Mouse (Mus musculus): ENCODE measurements around the gene Krtap15. TPM values are rescaled to one million over a fixed set of nuclear protein-coding genes. Genes with fewer than 3 reads are reported as not detected.

The Krtap15 gene
- polyA plus RNA-seq, 1 experiment = not detected

GRCm38 (mm10) chr16:88851450-88851849 is 31.4 kb downstream of the Krtap15 start:
- no peak overlapping the region for H3K4me2 ChIP-seq (ENCODE audit: low read depth)
- TF ChIP-seq MYOD1 (IDR thresholded peaks at IDR 0.05; ENCODE audit: control insufficient read depth in 1 of 3, insufficient read length in 2 of 3, low read depth in 2 of 3) (no peak), POLR2AphosphoS2 (IDR thresholded peaks at IDR 0.05; ENCODE audit: insufficient read length, low read depth) (no peak), POLR2A (IDR thresholded peaks at IDR 0.05; ENCODE audit: insufficient read length, low read depth) (no peak), MAX (IDR thresholded peaks at IDR 0.05; ENCODE audit: low read depth) (no peak), CEBPB (IDR thresholded peaks at IDR 0.05; ENCODE audit: insufficient read depth, poor library complexity, severe bottlenecking) (no peak), REST (IDR thresholded peaks at IDR 0.05; ENCODE audit: insufficient read depth, insufficient read length) (no peak), USF1 (IDR thresholded peaks at IDR 0.05; ENCODE audit: low read depth) (no peak), TCF3 (IDR thresholded peaks at IDR 0.05; ENCODE audit: insufficient read length, low read depth) (no peak), MYOG (IDR thresholded peaks at IDR 0.05; ENCODE audit: control insufficient read depth in 1 of 3, insufficient read depth in 1 of 3, insufficient read length in 2 of 3, low read depth in 2 of 3) (no peak), TCF12 (IDR thresholded peaks at IDR 0.05; ENCODE audit: insufficient read depth, poor library complexity, severe bottlenecking) (no peak), E2F4 (IDR thresholded peaks at IDR 0.05; ENCODE audit: insufficient read depth) (no peak), SRF (IDR thresholded peaks at IDR 0.05; ENCODE audit: control insufficient read depth, insufficient read length, low read depth) (no peak)
- H3K79me2 ChIP-seq (ENCODE audit: control insufficient read depth, insufficient read depth) = no peaks in the 10 kb centered on the region
- H3ac ChIP-seq (ENCODE audit: control insufficient read depth, insufficient read length) = no peak overlapping the region
- H3K4me3 ChIP-seq = no peak overlapping the region
- H3K36me3 ChIP-seq (ENCODE audit: control insufficient read depth, insufficient read depth) = no peaks in the 10 kb centered on the region
- no peaks in the 10 kb centered on the region for H3K27me3 ChIP-seq (ENCODE audit: control insufficient read depth, insufficient read depth, insufficient read length)

DNA sequence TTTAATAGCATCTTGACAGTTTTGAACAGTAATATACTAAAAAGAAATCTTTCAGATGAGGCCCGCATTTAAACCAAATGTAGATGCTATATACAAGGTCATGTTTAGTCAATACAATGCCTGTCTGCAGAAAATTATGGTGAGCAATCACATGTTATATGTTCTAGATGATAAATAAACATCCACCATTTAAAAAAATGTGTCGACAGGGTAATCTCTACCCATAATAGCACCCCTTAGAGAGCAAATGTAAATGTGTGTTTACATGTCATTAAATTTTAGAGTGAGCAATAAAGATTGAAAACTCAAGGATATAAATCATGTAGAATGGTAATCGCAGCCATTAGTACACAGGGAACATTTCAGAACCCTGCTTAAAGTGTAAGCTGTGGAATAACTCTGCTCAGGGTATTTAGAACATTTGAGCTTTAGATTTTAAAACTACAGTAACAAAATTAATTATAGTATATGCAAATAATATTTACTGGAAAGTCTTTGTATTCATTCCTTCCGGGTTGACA is 44.9 kb downstream of the Krtap15 start:
- Histone ChIP-seq H3K79me2 (ENCODE audit: control insufficient read depth, insufficient read depth) (no peaks in the 10 kb centered on the region), H3K36me3 (ENCODE audit: control insufficient read depth, insufficient read depth) (no peaks in the 10 kb centered on the region), H3K4me2 (ENCODE audit: low read depth) (no peak overlapping the region), H3ac (ENCODE audit: control insufficient read depth, insufficient read length) (no peak overlapping the region), H3K4me3 (no peak overlapping the region), H3K27me3 (ENCODE audit: control insufficient read depth, insufficient read depth, insufficient read length) (no peaks in the 10 kb centered on the region)
- TF ChIP-seq POLR2A (IDR thresholded peaks at IDR 0.05; ENCODE audit: insufficient read length, low read depth) = no peak
- no peak for TF ChIP-seq MAX (IDR thresholded peaks at IDR 0.05; ENCODE audit: low read depth)
- no peak for TF ChIP-seq TCF3 (IDR thresholded peaks at IDR 0.05; ENCODE audit: insufficient read length, low read depth)
- no peak for TF ChIP-seq REST (IDR thresholded peaks at IDR 0.05; ENCODE audit: insufficient read depth, insufficient read length)
- no peak for TF ChIP-seq TCF12 (IDR thresholded peaks at IDR 0.05; ENCODE audit: insufficient read depth, poor library complexity, severe bottlenecking)
- no peak for TF ChIP-seq USF1 (IDR thresholded peaks at IDR 0.05; ENCODE audit: low read depth)
- TF ChIP-seq CEBPB (IDR thresholded peaks at IDR 0.05; ENCODE audit: insufficient read depth, poor library complexity, severe bottlenecking) = no peak
- no peak for TF ChIP-seq E2F4 (IDR thresholded peaks at IDR 0.05; ENCODE audit: insufficient read depth)
- no peak for TF ChIP-seq MYOG (IDR thresholded peaks at IDR 0.05; ENCODE audit: control insufficient read depth in 1 of 3, insufficient read depth in 1 of 3, insufficient read length in 2 of 3, low read depth in 2 of 3)
- TF ChIP-seq POLR2AphosphoS2 (IDR thresholded peaks at IDR 0.05; ENCODE audit: insufficient read length, low read depth) = no peak
- TF ChIP-seq MYOD1 (IDR thresholded peaks at IDR 0.05; ENCODE audit: control insufficient read depth in 1 of 3, insufficient read length in 2 of 3, low read depth in 2 of 3) = no peak
- TF ChIP-seq SRF (IDR thresholded peaks at IDR 0.05; ENCODE audit: control insufficient read depth, insufficient read length, low read depth) = no peak

GRCm38 (mm10) chr16:88869311-88869710 is 49.3 kb downstream of the Krtap15 start, which contains the start of gene Krtap19-1:
Gene Krtap19-1 (minus strand): TSS chr16:88869411.
- H3K4me3 ChIP-seq = no peak within 1 kb of the TSS
- H3K27me3 ChIP-seq (ENCODE audit: control insufficient read depth, insufficient read depth, insufficient read length) = no peaks in the 10 kb centered on the region
- H3K4me2 ChIP-seq (ENCODE audit: low read depth) = no peak within 1 kb of the TSS
- no peaks in the 10 kb centered on the region for H3K36me3 ChIP-seq (ENCODE audit: control insufficient read depth, insufficient read depth)
- H3K79me2 ChIP-seq (ENCODE audit: control insufficient read depth, insufficient read depth) = no peaks in the 10 kb centered on the region
- TF ChIP-seq REST (IDR thresholded peaks at IDR 0.05; ENCODE audit: insufficient read depth, insufficient read length) (no peak), POLR2AphosphoS2 (IDR thresholded peaks at IDR 0.05; ENCODE audit: insufficient read length, low read depth) (no peak), MYOD1 (IDR thresholded peaks at IDR 0.05; ENCODE audit: control insufficient read depth in 1 of 3, insufficient read length in 2 of 3, low read depth in 2 of 3) (no peak), POLR2A (IDR thresholded peaks at IDR 0.05; ENCODE audit: insufficient read length, low read depth) (no peak), SRF (IDR thresholded peaks at IDR 0.05; ENCODE audit: control insufficient read depth, insufficient read length, low read depth) (no peak)
- no peak within 1 kb of the TSS for H3ac ChIP-seq (ENCODE audit: control insufficient read depth, insufficient read length)

- Histone ChIP-seq H3K36me3 (ENCODE audit: control insufficient read depth, insufficient read depth) (no peaks in the 10 kb centered on the region), H3K4me3 (no peak within 1 kb of the TSS), H3K79me2 (ENCODE audit: control insufficient read depth, insufficient read depth) (no peaks in the 10 kb centered on the region), H3ac (ENCODE audit: control insufficient read depth, insufficient read length) (no peak within 1 kb of the TSS), H3K27me3 (ENCODE audit: control insufficient read depth, insufficient read depth, insufficient read length) (no peaks in the 10 kb centered on the region), H3K4me2 (ENCODE audit: low read depth) (no peak within 1 kb of the TSS)
- no peak for TF ChIP-seq CEBPB (IDR thresholded peaks at IDR 0.05; ENCODE audit: insufficient read depth, poor library complexity, severe bottlenecking)
- TF ChIP-seq MYOG (IDR thresholded peaks at IDR 0.05; ENCODE audit: control insufficient read depth in 1 of 3, insufficient read depth in 1 of 3, insufficient read length in 2 of 3, low read depth in 2 of 3) = no peak
- no peak for TF ChIP-seq MYOD1 (IDR thresholded peaks at IDR 0.05; ENCODE audit: control insufficient read depth in 1 of 3, insufficient read length in 2 of 3, low read depth in 2 of 3)
- no peak for TF ChIP-seq USF1 (IDR thresholded peaks at IDR 0.05; ENCODE audit: low read depth)
- TF ChIP-seq POLR2A (IDR thresholded peaks at IDR 0.05; ENCODE audit: insufficient read length, low read depth) = no peak
- TF ChIP-seq TCF12 (IDR thresholded peaks at IDR 0.05; ENCODE audit: insufficient read depth, poor library complexity, severe bottlenecking) = no peak
- no peak for TF ChIP-seq POLR2AphosphoS2 (IDR thresholded peaks at IDR 0.05; ENCODE audit: insufficient read length, low read depth)
- no peak for TF ChIP-seq E2F4 (IDR thresholded peaks at IDR 0.05; ENCODE audit: insufficient read depth)
- no peak for TF ChIP-seq REST (IDR thresholded peaks at IDR 0.05; ENCODE audit: insufficient read depth, insufficient read length)
- TF ChIP-seq MAX (IDR thresholded peaks at IDR 0.05; ENCODE audit: low read depth) = no peak
- TF ChIP-seq SRF (IDR thresholded peaks at IDR 0.05; ENCODE audit: control insufficient read depth, insufficient read length, low read depth) = no peak
- no peak for TF ChIP-seq TCF3 (IDR thresholded peaks at IDR 0.05; ENCODE audit: insufficient read length, low read depth)
Observed at GRCm38 (mm10) chr16:88874169-88874568, 54.2 kb downstream of the Krtap15 start, which contains the start of gene Krtap19-2. Gene Krtap19-2 (minus strand): TSS chr16:88874269.
